In genomic region chr11:106776960-106777359, GRCm38 (mm10) we compare ENCODE assay signal across 18 mouse cellular contexts. TPM values are rescaled to one million over a fixed set of nuclear protein-coding genes. Genes with fewer than 3 reads are reported as not detected.
DNase-seq lines count a peak whose midpoint lies in the region; ATAC-seq and TF ChIP-seq lines count a peak whose summit lies in the region.
"Had no signal": no experiment of that assay in that cellular context is flagged by ENCODE, and none has a peak within 500 bp of the region (broad histone marks: within the 10 kb centered on the region; RNA-seq: fewer than 3 reads in every experiment).

No protein-coding gene starts in this region.

- no peak for ATAC-seq in stomach, embryonic 16.5 days (ENCODE audit: insufficient read depth, low FRiP score)
- no peak for ATAC-seq in stomach, postnatal 0 days (ENCODE audit: low FRiP score, low TSS enrichment)
- ATAC-seq: midbrain, embryonic 16.5 days had no signal

- no peak for TF ChIP-seq EP300 in stomach, postnatal 0 days (optimal IDR thresholded peaks at IDR 0.05)

- H3K27me3 ChIP-seq in stomach, embryonic 16.5 days (ENCODE audit: control insufficient read depth, insufficient read depth, low read length): no peaks in the 10 kb centered on the region
- H3K27me3 ChIP-seq in stomach, postnatal 0 days (ENCODE audit: control insufficient read depth, insufficient read depth, low read length): no peaks in the 10 kb centered on the region
- H3K27me3 ChIP-seq: limb, embryonic 12.5 days; megakaryocyte, embryonic 14.5 days had no signal

- no peak overlapping the region for H3K9ac ChIP-seq in stomach, embryonic 16.5 days (ENCODE audit: low read length)
- no peak overlapping the region for H3K9ac ChIP-seq in stomach, postnatal 0 days (ENCODE audit: low read length)
- H3K9ac ChIP-seq: limb, embryonic 12.5 days; lung, embryonic 14.5 days had no signal

- no peak overlapping the region for H3K4me2 ChIP-seq in stomach, embryonic 16.5 days (ENCODE audit: low read depth, low read length)
- H3K4me2 ChIP-seq in stomach, postnatal 0 days (replicated peaks; ENCODE audit: low read depth): no peak overlapping the region
- H3K4me2 ChIP-seq: limb, embryonic 12.5 days had no signal

- no peaks in the 10 kb centered on the region for H3K9me3 ChIP-seq in stomach, embryonic 16.5 days (replicated peaks; ENCODE audit: control insufficient read depth, low read length)
- no peaks in the 10 kb centered on the region for H3K9me3 ChIP-seq in stomach, postnatal 0 days (ENCODE audit: control insufficient read depth, low read length)
- H3K9me3 ChIP-seq: hindbrain, embryonic 10.5 days; limb, embryonic 12.5 days; megakaryocyte, embryonic 14.5 days had no signal

- no peak for TF ChIP-seq CTCF in stomach, postnatal 0 days (IDR thresholded peaks at IDR 0.05; ENCODE audit: low read depth)

- peaks cover 9% of the 10 kb centered on the region; the same call in 1 of the 2 replicates for H3K36me3 ChIP-seq in stomach, embryonic 16.5 days (ENCODE audit: control insufficient read depth, insufficient read depth, low read length)
- peaks cover 27% of the 10 kb centered on the region for H3K36me3 ChIP-seq in stomach, postnatal 0 days (ENCODE audit: control insufficient read depth, insufficient read depth, low read length)

- 86% methylated on average over 4 of the region's 4 CpGs for WGBS in stomach, embryonic 16.5 days
- WGBS in stomach, postnatal 0 days: 85% methylated on average over 4 of the region's 4 CpGs

- no peak overlapping the region for H3K4me3 ChIP-seq in stomach, embryonic 16.5 days (replicated peaks; ENCODE audit: low read length)
- no peak overlapping the region for H3K4me3 ChIP-seq in stomach, postnatal 0 days (ENCODE audit: low read depth, low read length)
- H3K4me3 ChIP-seq: hindbrain, embryonic 10.5 days; layer of hippocampus, adult 2 months; limb, embryonic 12.5 days; megakaryocyte, embryonic 14.5 days had no signal

- peaks cover 10% of the 10 kb centered on the region for H3K4me1 ChIP-seq in stomach, embryonic 16.5 days (ENCODE audit: control insufficient read depth, insufficient read depth, low read length)
- H3K4me1 ChIP-seq in stomach, postnatal 0 days (replicated peaks; ENCODE audit: control insufficient read depth, insufficient read depth): no peaks in the 10 kb centered on the region

- peak; percentile 21 for DNase-seq in cerebellum, adult 9-10 months
- no peak for DNase-seq in cerebellum, postnatal 14 days
- no peak for DNase-seq in stomach, postnatal 0 days (ENCODE audit: low spot score)
- peak; percentile 35 for DNase-seq in lung, postnatal 14 days
- no peak for DNase-seq in right cerebral cortex, postnatal 14 days
- no peak for DNase-seq in left cerebral cortex, adult 18-20 months (ENCODE audit: low spot score in 2 of 2)
- no peak for DNase-seq in embryo, embryonic 10.5 days (ENCODE audit: low spot score)
- DNase-seq: adrenal gland, postnatal 36 days; cerebellum, adult 2 months; embryo, embryonic 11 days; gastrocnemius, postnatal 14 days; lung, embryonic 14.5 days had no signal

- H3K27ac ChIP-seq in stomach, embryonic 16.5 days (ENCODE audit: low read length): 0 out of 2 replicates have a peak overlapping the region, but pooled peaks have one; percentile 36
- H3K27ac ChIP-seq in stomach, postnatal 0 days (replicated peaks): no peak overlapping the region
- H3K27ac ChIP-seq: hindbrain, embryonic 10.5 days; layer of hippocampus, adult 2 months; limb, embryonic 12.5 days had no signal

RNA-seq across cellular contexts. Expression of gene Polg2, which starts 2.4 kb away (rescaled TPM):
- polyA plus RNA-seq in stomach, embryonic 16.5 days (2015; fragmentation: Nextera tagmentation; extraction: Ambion mirVana): 10.5 and 11.7 TPM in 2 replicates
- 8.9 and 10.3 TPM in 2 replicates for polyA plus RNA-seq in stomach, postnatal 0 days (2015; fragmentation: Nextera tagmentation; extraction: Ambion mirVana)
- 1 to 10 TPM; 3.0 TPM for total RNA-seq in left cerebral cortex, adult 18-20 months (2021)

RNA-seq across cellular contexts. Expression of gene Ddx5, which starts 12.0 kb away (rescaled TPM):
- 304 and 316 TPM in 2 replicates for polyA plus RNA-seq in stomach, embryonic 16.5 days (2015; fragmentation: Nextera tagmentation; extraction: Ambion mirVana)
- polyA plus RNA-seq in stomach, postnatal 0 days (2015; fragmentation: Nextera tagmentation; extraction: Ambion mirVana): 175 and 178 TPM in 2 replicates
- 100 to 1,000 TPM; 670 TPM for total RNA-seq in left cerebral cortex, adult 18-20 months (2021)

RNA-seq across cellular contexts. Expression of gene Cep95, which starts 12.1 kb away (rescaled TPM):
- 18.8 and 20.4 TPM in 2 replicates for polyA plus RNA-seq in stomach, embryonic 16.5 days (2015; fragmentation: Nextera tagmentation; extraction: Ambion mirVana)
- polyA plus RNA-seq in stomach, postnatal 0 days (2015; fragmentation: Nextera tagmentation; extraction: Ambion mirVana): 4.9 and 5.7 TPM in 2 replicates
- 10 to 100 TPM in 1 of 2 experiments, 1 to 10 TPM in 1; 8.3 to 10.8 TPM for total RNA-seq in left cerebral cortex, adult 18-20 months (2021)

RNA-seq across cellular contexts. Expression of gene Milr1, which starts 25.9 kb away (rescaled TPM):
- polyA plus RNA-seq in stomach, embryonic 16.5 days (2015; fragmentation: Nextera tagmentation; extraction: Ambion mirVana): 3.1 TPM in 2 replicates
- polyA plus RNA-seq in stomach, postnatal 0 days (2015; fragmentation: Nextera tagmentation; extraction: Ambion mirVana): 2.2 and 2.8 TPM in 2 replicates
- total RNA-seq in left cerebral cortex, adult 18-20 months (2021): under 1 TPM in 1 of 2 experiments, not detected in 1; 0.49 TPM
- total RNA-seq: layer of hippocampus, adult 2 months had no signal

RNA-seq across cellular contexts. Expression of gene Pecam1, which starts 26.5 kb away (rescaled TPM):
- polyA plus RNA-seq in stomach, embryonic 16.5 days (2015; fragmentation: Nextera tagmentation; extraction: Ambion mirVana): 51.7 and 55.0 TPM in 2 replicates
- 20.2 and 20.4 TPM in 2 replicates for polyA plus RNA-seq in stomach, postnatal 0 days (2015; fragmentation: Nextera tagmentation; extraction: Ambion mirVana)
- 10 to 100 TPM; 19.3 to 20.1 TPM for total RNA-seq in left cerebral cortex, adult 18-20 months (2021)

Comparison
In these comparisons a context has a peak if more than half of its experiments do, and no peak if none do; other contexts are left out.
1. DNase-seq: peak in cerebellum, adult 9-10 months (single experiment) and lung, postnatal 14 days (single experiment); none in cerebellum, postnatal 14 days (0 of 2), stomach, postnatal 0 days (single experiment), right cerebral cortex, postnatal 14 days (single experiment), left cerebral cortex, adult 18-20 months (0 of 2) and embryo, embryonic 10.5 days (single experiment).